Mouse (Mus musculus): ENCODE data around the gene E030018B13Rik. TPM values are rescaled to one million over a fixed set of nuclear protein-coding genes. Genes with fewer than 3 reads are reported as not detected.

The E030018B13Rik gene
- not detected for total RNA-seq (2022)

DNA sequence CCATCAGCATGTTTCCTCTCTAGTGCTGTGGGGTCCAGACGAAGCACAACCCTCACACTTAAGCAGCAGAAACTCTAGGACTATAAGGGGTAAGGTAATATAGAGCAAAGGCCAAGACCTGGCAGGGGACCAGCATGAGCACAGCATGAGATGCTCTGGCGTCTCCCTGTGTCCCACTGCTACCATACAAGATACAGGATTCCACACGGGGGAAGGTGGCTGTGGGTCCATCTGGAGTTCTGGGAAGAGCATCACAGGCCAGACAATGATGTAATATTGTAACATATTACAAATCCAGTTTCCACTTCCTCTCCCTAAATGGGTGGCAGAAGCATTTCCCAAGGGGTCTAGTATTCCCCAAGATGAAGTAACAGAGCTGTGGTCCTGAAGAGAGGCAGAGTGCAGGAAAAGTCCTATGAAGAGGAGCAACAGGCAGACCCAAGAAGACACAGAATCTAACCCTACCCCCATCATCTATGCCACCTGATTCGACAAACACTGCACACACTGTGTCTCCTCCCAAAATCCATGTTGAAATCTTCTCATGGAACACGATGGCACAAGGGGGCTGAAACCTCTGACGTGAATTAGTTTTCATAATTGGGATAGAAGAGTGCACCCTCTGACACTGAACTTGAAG lies at the start of gene E030018B13Rik:
Gene E030018B13Rik (plus strand): TSS at position 590 of the 640 bp plus-strand sequence.
- no peak for DNase-seq (ENCODE audit: low spot score in 2 of 2)

DNA sequence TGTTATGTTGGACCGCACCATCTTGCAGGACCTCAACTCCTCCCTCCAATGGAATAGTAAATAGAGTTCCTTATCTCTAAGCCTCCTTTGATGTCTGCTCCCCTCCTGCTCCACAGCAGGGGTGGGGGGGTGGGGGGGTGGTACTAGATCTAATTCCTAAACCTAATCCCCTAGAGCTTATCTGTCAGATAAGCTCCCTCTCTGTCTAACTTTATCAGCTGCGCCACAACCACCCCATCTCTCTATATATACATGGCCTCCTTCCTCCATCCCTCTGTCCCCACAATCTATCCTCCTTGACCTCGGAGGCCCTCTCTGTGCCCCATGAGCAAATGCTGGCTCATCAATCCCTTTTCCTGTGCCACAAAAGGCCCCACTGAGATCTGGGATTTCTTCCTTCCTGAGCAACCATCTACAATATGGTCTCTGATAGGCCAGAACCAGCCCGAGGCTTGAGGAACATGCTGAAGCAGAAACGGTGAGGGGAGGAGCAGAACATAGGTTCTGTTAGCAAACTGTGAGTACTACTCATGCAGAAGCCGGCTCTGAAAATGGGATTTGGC lies 48.2 kb upstream of the E030018B13Rik start:
- DNase-seq (ENCODE audit: low spot score in 2 of 2), result no peak

DNA sequence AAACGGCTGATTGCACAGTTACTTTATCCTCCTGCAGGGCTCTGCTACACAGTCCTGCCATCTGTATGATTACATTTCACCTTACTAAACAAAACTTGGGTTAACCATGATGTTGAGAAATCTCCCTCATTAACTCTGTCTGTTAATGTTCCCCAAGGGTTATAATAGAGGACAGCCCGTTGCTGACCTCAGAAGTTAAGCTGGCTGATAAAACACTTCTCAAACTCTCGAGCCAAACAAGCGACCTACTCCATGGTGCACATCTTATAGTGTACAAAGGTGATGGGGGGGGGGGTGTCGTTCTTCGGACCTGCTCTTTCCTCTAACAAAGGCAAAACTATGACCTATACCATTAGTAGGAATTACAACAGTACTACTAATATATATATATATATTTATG lies 45.0 kb upstream of the E030018B13Rik start:
- no peak for DNase-seq (ENCODE audit: low spot score in 2 of 2)

DNA sequence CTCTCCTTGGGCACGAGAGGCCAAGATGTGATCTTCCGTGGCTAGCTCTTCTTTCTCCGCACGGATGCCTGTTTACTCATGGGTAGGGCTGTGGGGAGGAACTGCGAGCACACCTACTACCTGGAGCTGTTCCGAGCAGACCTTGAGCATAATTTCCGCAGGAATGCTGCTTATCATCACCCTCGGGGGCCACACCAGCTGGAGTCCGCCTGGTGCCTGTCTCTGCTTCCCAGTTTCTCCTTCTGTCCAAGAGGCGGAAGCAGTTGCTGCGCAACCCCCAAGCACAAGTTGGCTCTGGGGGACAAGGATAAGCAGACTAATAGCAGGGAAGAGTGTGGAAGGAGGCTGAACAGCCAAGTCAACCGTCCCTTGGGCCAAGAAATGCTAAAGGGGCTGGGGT lies 42.8 kb upstream of the E030018B13Rik start:
- DNase-seq (ENCODE audit: low spot score in 2 of 2), result no peak

- DNase-seq (ENCODE audit: low spot score in 2 of 2), result no peak
Observed at GRCm38 (mm10) chr7:63875686-63876085, 41.0 kb upstream of the E030018B13Rik start.

DNA sequence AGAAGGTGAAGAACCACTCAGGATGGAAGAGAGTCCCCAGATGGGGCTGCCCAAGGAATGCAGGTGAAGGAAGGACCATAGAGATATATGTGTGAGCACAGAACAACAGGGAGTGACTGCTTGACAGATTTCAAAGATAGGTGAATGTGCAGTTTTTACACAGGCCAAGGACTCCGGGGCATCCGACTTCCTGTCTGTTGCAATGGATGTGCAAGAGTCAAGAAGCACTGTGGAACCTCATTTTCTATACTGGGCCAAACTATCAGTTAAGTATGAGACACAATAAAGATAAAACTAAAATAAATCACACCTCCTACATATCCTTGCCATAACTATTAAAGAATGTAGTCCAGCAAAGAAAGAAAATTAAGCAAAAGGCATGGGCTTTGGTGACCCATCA lies 40.0 kb upstream of the E030018B13Rik start:
- no peak for DNase-seq (ENCODE audit: low spot score in 2 of 2)

DNA sequence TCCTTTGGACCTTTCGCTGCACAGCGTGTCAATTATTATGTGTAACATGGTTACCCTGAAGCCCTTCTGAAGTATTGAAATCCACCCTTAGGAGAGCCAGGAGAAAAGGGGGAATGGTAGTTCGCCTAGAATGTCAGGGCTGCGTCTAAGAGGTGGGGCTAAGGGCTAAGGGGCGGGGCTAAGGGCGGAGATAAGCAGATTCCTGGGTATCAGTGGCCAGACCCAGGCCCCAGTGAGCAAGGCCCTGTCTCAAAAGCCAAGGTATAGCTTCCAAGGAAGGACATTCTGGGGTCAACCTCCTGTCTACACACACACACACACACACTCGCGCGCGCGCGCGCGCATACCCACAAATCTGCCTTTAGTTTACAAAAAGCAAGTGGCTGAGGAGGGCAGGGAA lies 39.0 kb upstream of the E030018B13Rik start:
- DNase-seq (ENCODE audit: low spot score in 2 of 2), result no peak

GRCm38 (mm10) chr7:63879583-63879982 lies 37.1 kb upstream of the E030018B13Rik start:
- no peak for DNase-seq (ENCODE audit: low spot score in 2 of 2)

DNA sequence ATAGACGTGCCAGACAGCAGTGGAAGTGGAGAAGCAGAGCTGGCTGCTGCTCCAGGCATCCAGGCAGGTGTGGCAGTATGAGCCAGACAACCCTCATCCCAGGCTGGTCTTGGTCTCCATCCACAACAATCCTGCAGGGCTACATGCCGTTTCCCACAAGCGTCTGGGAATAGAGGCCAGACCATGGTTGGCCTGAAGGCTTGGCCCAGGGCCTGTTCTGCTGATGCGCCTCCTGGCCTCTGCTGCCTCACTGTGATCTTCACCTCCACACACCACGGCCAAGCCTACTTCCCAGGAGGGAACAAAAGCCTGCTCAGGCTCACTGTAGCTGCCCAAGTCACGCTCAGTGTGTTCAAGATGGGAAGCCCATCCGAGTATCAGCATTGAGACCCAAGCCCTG lies 33.9 kb upstream of the E030018B13Rik start:
- DNase-seq (ENCODE audit: low spot score in 2 of 2), result no peak

DNA sequence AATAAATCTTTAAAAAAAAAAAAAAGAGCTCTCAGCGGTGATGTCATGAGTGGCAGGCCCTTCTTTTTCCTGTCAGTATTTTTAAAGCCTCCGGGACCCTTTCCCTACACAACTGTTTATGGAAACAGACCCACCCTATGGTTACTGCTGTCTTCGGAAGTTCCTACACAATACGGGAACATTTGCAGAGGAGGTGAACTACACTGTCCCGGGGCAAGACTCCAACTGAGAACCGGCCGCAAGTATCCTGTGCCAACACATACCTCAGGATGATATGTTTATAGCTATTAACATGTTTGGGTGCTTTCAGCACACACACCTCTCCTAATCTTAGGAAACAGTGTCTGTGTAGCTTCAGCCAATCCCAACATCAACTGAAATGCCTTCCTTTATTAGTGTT lies 31.6 kb upstream of the E030018B13Rik start:
- DNase-seq (ENCODE audit: low spot score in 2 of 2), result no peak

GRCm38 (mm10) chr7:63887034-63887551 lies 29.6 kb upstream of the E030018B13Rik start:
- no peak for DNase-seq (ENCODE audit: low spot score in 2 of 2)

DNA sequence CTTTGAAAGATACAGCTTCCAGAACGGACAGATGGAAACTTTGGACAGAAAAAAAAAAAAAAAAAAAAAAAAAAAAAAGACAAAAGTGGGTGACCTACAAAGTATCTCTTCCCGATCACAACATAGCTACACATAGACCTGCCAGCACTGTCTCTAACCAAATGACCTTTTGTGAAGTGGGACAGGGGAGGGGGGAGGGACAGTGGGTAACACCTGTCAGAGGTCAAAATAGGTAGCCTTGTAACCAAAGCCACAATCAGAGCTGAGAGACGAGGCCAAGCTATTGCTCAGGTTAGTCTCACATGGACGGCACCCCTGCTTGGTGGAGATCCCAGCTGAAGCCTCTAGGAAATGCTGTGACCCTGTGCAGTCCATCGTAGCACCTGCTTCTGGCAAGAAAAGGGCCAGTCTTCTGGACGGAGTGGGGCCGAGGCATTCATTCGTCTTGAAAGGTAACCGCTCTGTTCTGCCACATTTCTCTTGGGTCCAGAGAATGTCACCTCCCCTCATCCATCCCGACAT lies 29.0 kb upstream of the E030018B13Rik start:
- no peak for DNase-seq (ENCODE audit: low spot score in 2 of 2)

GRCm38 (mm10) chr7:63888674-63889073 lies 28.0 kb upstream of the E030018B13Rik start:
- DNase-seq (ENCODE audit: low spot score in 2 of 2), result no peak

GRCm38 (mm10) chr7:63889116-63889975 lies 27.3 kb upstream of the E030018B13Rik start:
- DNase-seq (ENCODE audit: low spot score in 2 of 2), result no peak

DNA sequence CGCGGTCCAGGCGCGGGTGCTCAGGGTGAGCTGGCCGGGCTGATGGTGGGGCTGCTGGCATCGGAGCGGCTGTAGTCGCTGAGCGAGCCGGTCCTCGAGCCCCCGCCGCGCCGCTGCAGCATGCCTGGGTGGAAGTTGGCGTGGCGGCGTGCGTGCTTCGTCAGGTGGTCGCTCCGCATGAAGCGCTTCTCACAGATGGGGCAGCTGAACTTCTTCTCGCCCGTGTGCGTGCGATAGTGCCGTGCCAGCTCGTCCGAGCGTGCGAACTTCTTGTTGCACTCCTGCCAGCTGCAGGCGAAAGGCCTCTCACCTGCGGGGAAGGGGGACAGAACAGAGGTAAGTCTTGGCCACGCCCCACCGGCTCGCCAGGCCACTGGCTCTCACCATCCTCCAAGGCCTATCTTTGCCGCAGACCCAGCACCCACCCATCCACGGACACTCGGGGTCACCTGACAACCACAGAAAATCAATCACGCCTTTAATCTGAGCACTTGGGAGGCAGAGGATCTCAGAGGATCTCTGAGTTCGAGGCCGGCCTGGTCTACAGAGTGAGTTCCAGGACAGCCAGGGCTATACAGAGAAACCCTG lies 25.1 kb upstream of the E030018B13Rik start:
- no peak for DNase-seq (ENCODE audit: low spot score in 2 of 2)

DNA sequence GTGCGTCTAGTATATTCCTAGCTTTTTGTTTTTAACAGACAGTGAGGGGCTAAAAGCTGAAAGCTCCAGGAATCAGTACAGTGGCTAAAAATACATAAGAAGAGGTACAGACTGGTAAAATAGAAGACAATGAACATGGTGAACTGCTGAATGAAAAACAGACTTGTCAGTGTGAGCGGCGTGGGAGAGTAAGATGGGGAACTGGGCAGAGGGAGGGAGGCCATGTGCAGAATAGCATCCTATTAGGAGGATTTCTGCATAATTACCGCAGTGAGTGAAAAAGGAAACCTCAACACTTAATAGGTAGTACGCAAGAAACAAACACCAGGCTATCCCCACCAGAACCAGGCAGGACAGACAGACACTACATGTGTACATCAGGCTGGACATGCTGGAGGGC lies 23.5 kb upstream of the E030018B13Rik start:
- no peak for DNase-seq (ENCODE audit: low spot score in 2 of 2)

- DNase-seq (ENCODE audit: low spot score in 2 of 2), result no peak
Observed at GRCm38 (mm10) chr7:63893729-63894128, 22.9 kb upstream of the E030018B13Rik start.

DNA sequence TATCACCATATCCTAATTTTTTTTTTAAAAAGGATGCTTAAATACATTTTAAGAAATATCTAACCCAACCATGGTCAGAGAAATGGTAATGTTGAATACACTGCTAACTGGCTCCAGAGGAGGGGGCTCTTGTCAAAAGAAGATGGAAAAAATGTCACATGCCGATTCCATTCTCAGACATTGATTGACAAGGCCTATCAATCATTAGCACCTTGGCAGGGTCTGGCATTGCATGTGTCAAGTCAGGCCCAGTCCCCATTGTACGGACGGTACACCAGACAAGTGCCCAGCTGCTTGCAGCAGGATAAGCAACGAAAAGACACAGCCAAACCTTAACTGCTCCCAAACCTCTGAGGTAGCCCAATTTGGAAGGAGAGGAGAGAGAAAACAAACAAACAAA lies 22.0 kb upstream of the E030018B13Rik start:
- DNase-seq (ENCODE audit: low spot score in 2 of 2), result no peak

DNA sequence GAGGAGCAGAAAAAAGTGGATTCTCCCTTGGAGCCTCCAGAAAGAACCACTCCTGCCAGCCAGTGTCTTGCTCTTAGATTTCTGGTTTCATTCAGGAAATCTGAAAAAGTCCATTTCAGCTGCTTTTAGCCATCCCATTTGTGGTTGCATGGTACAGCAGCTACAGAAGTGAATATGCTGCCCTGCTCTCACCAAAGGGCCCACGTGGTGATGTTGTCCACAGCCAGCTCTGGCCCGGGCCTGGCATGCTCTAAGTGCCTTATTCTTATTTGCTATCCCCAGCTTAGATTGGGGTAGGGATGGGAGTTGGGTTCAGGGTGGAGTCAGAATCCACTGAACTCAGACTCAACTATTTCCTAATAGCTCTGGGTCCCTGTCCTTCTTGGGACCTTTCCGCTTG lies 21.4 kb upstream of the E030018B13Rik start:
- no peak for DNase-seq (ENCODE audit: low spot score in 2 of 2)

DNA sequence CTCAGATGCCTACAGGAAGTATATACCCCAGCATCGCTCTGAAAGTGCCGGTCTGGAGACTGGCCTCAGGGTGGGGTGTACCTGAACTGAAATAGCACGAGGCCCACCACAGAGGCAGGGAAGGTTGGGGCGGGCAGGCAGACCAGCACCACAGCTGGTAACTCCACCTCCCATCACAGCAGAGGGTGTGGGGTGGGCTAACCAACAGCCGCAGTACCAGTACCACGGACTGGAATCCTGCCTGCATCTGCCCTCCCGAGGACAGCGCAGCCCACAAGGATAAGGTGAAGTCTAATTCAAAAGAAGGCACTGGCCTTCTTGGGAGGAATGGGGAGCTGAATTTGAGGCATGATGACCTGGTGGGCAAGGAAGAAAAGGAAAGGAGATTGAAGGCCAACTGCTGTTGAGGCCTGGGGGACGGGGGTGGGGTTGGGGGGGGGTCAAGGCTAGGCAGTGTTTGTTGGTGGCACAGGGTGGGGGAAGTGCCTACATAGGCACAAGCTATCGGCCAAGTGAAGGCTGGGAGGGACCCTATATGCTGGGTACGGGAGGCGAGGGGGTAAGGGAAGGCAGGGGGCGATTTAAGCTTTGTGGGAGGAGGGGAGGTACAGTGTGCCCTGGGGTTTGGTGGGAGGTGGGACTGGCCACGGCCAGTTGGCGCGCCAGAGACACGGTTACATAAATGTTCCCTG lies 20.2 kb upstream of the E030018B13Rik start:
- DNase-seq (ENCODE audit: low spot score in 2 of 2), result no peak

DNA sequence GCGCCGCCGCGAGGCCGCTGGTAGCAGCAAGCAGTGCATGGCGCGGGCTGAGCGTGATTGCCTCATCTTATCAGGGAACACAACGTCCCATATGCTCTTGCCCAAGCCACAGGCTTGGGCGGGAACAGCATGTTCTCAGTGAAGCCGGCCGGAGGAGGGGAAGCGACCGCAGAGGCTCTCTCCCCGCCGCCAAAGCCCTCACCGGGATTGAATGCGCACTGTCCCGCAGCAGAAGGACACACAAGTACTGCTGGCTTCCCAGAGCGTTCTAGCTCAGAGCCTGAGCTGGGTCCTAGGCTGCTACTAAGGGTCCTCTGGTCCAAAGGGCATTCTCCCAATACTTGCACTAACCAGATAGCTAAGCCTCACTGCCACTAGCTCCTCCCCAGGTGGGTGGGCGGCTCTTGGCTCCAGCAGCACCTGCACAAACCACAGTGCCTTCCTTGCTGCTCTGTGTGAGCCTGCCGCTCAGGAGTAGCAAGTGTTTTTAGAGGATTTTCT lies 19.6 kb upstream of the E030018B13Rik start:
- peak; percentile 85 to 94 for DNase-seq (ENCODE audit: low spot score in 2 of 2)
